Mouse (Mus musculus): ENCODE measurements around the gene Serping1.

DNA sequence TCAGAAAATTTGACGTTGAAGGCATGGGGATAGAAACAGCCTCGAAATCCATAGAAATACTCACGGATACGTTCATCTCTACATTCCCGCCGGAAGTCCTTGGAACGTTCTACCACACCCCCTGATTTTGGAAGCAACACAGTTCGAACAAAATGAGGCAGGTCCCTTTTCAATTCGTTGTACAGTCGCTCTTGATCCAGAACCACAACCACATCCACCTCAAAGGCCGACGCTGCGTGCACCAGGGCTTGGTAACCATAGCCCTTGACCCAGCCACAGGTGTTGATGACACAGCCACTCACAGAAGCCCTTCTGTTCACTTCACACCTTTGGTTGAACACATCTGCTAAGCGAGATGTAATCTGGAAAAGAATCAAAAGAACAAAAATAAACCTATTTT lies 51.4 kb downstream of the Serping1 start:
- no peak for TF ChIP-seq CTCF (IDR thresholded peaks at IDR 0.05; ENCODE audit: borderline replicate concordance, control insufficient read depth, extremely low read depth, insufficient read depth, low read length, poor library complexity)
- TF ChIP-seq POLR2A (IDR thresholded peaks at IDR 0.05; ENCODE audit: control insufficient read depth, extremely low read depth, insufficient read depth, low read length, poor library complexity): no peak

Data from thymus, adult 2 months (tissue).